Mouse (Mus musculus): ENCODE results near the gene Cacna2d1.

Gene Cacna2d1

DNA sequence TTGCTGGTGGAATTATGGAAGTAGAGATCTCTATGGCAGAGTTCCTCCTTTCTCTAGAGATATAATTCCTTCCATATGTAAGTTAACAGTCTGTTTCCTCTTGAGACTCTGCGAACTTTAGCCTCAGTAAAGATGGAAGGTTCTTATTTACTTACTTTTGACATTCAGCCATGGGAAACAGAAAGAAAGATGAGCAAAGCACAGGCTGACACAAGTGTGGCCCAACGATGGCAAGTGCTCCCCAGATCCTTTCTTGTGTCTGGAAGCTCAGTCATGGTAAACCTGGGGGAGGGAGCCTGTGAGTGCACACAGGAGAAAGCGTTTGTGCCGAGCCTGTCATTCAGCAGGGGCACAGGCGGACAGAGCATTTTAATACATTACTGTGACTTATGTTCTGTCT lies 48.9 kb downstream of the Cacna2d1 start:
- in situ Hi-C loops (cut with MboI): no loop called here

DNA sequence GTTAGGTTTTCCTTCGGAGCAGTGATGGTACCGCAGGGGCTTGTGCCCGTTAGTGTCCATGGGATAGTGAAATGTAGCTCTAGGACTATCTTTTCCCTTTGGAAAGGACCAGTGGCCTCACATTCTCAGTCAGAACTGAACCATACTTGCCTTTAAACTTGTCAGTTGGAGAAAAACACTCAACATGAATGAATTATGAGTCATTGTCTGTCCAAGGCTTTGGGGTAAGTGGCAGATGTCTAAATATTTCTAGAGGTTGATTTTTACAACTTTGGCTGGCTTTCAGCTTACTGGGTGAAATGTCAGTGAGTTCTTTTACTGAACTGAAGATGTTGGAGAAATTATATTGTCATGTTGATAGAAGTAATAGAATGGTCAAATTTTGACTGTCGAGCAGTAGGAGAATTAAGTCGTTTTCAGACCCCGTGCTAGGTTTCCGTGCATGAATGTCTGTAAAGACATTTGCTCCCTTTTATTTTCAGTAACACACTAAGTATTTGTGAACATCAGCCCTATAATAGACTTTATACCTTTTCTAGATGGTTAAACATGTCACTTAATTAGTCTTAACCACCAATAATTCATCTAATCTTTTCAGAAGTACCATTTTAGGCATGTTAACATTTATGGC lies 50.9 kb downstream of the Cacna2d1 start:
- in situ Hi-C loops (cut with MboI): no loop called here

DNA sequence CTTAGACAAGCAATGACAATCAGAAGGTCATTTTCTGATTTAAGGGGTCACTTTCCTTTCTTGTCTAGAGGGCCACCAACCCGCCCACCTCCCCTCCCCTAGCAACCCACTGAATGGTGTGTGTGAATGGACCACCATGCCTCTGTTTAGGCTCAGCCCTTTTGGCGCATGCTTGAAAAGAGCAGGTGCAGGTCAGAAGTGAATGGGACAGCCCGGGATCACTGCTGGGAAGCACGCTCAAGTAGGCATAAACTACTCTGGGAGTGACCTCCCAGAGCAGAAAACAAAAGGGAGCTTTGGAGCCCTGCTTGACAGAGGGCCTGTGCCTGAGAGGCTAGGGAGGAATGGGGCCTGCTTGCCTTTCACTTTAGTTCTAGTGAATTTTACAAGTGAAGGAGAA lies 51.4 kb downstream of the Cacna2d1 start:
- in situ Hi-C loops (cut with MboI): no loop called here

DNA sequence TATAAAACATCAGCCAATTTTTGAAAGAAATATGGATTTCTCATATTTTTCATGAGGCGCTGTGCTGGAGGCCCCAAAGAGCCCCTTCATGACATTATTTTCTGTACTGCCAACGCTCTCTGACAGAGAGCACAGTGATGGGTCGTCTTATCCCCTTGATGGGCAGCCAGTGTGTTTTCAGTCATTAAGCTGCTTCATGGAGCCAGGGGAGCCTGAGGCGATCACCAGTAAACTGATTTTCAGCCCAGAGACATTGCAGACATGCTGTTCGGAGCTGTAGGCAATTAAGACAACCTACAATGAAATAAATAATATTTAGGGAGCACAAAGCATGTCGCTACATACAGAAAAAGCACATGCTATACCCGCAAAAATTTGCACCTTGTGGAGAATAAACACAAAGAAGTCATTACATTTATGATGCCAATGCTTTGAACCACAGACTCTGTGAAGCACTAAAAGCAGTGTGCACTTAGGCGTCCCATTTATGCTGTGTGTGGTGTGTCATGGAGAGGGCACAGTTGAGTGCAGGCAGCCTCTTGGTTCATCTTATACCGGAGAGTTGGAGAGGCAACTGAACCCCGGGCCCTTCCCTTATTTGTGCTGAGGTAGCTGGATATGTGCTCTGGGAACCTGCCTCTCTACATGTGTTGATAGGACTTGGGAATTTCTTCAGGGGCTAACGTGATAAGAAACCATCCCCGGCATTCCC lies 57.1 kb downstream of the Cacna2d1 start:
- in situ Hi-C loops (cut with MboI): no loop called here

DNA sequence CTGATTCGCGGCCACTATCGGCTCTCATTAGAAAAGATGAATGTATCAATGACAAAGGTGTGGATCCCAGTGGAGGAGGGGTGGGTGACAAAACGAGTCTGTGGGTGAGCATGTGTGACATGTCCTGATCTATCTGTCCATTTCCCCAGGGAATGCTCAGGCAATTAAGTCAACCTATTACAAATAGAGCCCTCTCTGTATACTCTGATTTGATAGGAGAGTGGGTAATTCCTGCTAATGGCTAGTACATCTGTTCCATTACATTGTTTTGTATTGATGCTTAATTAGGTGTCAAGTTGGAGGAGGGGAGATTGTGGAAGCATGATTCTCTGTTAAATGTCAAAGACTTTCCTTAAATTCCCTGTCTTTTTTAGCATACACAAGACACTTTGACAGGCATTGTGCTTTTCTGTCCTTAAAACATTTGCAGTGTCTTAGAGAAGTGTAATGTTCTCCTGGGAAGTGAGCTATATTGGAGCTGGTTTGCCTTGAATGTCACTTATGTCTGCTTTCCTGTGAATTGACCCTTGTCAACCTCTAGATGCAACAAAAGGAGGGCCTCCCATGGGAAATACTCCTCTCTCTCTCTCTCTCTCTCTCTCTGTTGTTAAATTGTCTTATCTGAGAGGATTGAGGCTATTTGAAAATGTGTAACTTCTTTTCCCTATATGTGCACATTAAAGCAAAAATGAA lies 58.9 kb downstream of the Cacna2d1 start:
- in situ Hi-C loops (cut with MboI): no loop called here

DNA sequence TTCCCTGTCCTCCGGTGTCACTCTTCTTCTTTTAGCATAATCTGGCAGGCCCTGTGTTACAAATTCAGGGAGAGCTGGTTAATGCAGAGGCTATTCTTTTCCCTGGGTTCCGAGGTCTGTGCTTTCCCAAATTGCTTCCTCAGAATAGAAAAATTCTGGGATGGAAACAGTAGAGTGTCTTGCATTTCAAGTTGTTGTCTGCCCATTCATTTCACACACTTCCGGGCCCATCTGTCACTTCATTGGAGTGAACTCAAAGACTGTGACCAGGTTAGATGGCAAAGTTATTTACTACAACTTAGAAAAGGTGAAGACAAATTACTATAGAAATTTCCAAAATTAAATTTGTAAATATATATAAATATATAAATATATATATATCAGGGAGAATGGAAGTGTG lies 62.7 kb downstream of the Cacna2d1 start:
- in situ Hi-C loops (cut with MboI): no loop called here

DNA sequence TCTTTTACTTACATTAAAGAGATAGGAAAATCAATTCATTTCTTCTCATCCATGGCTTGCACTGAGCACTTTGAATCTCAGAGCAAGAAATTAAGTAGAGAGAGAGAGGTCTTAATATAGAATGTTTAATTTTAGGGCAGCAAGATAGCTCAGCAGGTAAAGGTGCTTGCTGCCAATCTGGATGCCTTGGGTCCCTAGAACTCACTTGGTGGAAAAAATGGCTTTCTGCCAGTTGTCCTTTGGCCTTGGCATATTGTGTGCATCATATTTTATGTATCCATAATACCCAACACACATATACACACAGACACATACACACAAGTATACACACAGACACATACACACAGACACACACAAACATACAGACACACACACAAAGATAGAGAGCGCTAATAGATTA lies 63.3 kb downstream of the Cacna2d1 start:
- in situ Hi-C loops (cut with MboI): no loop called here

DNA sequence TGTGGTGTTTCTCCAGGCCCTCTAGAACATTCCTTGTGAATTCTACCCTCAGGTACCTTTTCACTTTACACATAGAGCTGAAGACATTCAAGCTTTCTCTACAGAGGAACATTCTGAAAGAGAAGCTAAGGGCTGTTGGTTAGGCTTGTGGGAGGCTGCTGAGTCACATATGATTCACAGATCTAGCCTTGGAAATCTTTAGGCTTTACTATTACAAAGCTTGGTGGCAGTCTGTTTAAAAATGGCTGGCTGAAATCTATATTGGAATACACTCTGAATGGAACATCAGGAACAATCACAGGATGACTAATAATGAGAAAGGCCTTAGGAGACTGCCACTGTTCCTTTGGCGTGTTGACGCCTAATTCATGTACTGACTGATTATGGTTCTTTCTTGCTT lies 66.4 kb downstream of the Cacna2d1 start:
- in situ Hi-C loops (cut with MboI): no loop called here

DNA sequence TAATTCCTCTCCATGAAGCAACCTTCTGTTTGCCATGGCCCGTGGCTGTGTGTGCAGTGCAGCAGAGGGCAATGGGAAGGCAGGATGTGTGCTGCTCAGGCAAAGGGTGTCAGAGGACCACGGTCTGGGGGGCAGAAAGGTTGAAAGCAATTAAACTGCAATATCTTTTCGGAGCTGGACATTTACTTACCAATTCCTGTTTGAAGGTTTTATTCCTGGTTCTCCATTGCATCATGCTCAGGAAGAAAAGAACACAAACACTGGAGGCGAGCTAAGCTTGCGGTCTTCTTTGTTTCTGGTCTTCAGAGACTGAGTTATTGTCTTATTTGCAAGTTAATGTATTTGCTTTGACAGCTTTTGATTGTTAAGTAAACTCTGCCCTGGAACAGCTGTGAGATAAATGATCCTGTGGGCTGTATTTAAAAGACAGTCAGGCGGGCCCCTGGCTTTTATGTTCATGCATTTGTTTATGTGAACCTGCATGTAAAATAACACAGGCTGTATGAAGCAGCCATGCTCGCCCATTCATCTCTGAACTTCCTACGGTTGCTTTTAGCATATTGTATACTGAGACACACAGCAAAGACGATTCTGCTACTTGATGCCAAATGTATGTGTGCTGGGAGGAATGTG lies 68.1 kb downstream of the Cacna2d1 start:
- in situ Hi-C loops (cut with MboI): no loop called here

DNA sequence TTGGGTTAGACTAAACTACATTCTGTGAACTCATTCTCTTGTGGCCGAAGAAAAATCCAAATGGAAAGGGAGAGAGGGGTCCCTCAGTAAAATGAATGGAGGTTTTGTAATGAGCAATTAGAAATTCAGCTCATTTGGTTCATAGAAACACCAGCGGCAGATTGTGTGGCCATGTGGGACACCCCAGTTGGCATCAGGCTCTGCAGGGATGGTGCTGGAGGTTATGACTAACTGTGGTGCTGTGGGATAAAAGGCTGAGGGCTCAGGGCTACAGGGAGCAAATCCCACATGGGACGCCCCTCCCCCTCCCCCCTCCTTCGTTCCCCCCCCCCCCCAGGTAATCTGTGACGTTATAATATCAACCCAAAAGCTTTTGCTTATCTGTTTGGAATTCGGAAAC lies 69.8 kb downstream of the Cacna2d1 start:
- in situ Hi-C loops (cut with MboI): no loop called here

DNA sequence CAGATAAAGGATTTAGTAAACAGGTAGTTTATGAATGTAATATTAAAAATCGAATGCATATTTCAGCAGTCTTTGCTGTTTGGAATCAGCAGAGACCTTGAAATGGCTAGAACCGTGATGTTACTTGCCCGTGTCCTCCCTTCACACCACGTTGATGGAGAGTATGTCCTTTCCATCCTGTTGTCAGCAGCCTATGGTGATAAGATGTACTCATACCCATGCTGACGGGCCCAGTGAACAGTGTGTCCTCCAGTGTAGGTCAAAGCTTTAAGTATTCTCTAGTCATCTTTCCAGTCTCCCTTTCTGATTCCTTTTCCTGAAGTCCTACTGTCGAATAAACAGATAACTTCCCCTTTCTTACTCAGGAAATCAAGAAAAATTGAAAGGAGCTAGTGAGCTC lies 72.5 kb downstream of the Cacna2d1 start:
- in situ Hi-C loops (cut with MboI): no loop called here

DNA sequence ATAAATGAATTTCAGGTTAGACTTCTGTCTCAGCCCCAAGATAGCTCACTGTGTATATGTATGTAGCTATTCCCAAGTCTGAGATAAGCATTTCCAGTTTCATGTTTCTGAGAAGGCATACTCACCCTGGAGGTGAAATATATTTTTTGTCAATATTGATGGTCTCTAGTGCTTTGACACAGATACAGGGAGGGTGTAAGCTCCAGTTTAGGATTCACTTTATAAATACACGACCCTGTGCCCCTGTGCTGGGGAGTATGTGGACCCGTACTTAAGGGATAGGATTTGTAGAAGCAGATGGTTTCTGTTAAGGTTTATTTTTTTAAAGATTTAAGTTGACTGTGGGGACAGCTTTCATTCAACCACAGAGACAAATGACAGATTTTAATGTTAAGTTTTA lies 79.2 kb downstream of the Cacna2d1 start:
- in situ Hi-C loops (cut with MboI): no loop called here

DNA sequence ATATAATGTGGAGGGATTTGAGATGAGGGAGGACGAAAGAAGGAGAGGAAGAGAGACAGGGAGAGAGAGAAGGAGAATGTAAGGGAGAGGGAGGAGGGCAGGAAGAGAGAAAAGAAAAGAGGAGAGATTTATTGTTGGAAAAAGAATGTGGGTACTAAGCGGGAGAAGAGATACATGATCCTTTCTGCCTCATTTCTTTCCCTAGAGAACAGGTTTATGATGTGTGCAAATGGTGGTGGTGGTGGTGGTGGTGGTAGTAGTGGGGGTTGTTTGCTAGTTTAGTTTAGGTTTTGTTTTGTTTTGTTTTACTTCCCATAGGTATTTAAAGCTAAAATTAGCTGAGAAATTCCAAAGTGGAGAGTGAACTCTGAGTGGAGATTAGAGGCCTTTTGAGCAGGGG lies 79.9 kb downstream of the Cacna2d1 start:
- in situ Hi-C loops (cut with MboI): no loop called here

DNA sequence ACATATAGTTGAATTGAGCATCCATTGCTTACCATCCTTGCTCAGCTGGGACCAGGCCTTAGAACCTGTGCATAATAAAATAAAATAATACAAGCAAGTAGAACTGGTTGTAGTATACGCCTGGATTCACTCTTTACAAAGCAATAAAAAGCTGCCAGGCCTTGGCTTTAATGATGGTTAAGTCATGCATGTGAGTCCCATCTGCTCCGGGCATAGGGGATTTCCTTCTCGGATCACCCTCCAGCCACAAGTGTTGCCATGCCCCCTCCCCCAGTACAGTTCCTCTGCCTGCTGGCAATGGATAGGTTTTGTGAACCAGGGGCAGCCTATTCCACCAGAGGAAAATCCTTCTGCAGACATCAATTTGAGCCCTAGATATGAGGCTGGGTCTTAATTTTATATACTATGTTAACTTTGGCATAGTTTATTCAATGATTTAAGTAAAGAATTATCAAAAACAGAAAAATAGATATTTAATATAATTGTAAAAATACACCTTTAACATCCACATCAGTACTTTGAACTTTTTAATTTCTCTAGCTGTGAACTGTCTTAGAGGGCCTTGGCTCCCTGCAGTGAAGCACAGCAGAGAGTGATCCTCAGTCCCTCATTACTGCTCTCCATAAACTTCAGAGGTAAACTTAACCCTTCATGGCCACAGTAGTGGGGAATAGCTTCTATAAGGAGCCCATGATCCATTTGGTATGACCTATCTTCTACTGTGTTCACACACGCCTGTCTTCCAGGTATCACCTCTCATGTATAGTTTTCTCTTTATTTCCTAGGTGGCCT lies 90.3 kb downstream of the Cacna2d1 start:
- in situ Hi-C loops (cut with MboI): no loop called here

DNA sequence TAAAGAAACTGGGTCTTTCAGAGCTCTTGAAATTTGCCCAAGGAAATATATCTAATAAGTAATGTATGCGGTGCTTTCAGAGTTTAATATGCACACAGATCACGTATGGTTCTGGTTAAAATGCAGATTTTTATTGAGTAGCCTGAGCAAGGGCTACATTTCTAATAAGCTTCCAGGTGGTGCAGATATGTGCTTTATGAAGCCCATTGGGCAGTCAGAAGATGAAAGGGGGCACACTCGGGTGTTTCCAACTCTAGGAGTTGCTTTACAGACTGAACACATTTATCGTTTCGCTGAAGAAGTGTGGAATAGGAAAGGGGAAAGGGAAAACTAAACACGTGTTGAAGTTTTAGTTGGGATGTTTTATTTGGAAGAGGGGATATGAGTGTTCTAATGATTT lies 94.4 kb downstream of the Cacna2d1 start:
- in situ Hi-C loops (cut with MboI): no loop called here

DNA sequence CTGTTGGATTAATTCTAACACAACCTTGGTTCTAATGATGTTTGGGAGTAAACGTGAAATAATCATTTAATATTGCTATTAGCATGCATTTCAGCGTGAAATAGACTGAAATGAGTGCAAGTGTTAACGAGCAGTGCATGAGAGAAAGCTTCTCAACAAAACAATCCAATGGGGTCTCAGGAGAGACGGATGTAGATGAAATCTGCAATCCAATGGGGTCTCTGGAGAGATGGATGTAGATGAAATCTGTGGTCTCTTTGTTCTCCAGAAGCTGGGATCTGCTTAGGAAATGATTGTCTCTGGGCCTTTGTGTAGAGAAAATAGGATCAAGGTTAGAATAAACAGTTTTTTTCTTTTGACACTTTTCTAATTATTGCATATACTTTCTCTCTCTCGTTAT lies 95.0 kb downstream of the Cacna2d1 start:
- in situ Hi-C loops (cut with MboI): no loop called here

DNA sequence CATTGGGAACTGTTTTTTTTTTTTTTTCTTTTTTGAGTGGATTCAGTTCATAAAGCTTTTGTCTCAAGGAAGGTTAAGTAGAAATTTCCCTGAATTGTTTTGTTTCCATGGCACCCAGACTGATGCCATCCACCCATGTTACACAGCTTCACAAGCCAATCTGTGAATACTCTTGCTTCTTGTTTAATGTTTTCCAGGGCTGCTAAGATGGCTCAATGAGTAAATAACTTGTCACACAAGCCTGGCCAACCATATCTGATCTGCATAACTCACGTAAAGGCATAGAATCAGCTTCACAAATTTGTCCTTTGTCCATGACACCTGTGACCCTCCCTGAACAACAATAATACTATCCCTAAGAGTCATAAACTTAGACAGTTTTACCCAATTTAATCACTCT lies 99.1 kb downstream of the Cacna2d1 start:
- in situ Hi-C loops (cut with MboI): no loop called here

DNA sequence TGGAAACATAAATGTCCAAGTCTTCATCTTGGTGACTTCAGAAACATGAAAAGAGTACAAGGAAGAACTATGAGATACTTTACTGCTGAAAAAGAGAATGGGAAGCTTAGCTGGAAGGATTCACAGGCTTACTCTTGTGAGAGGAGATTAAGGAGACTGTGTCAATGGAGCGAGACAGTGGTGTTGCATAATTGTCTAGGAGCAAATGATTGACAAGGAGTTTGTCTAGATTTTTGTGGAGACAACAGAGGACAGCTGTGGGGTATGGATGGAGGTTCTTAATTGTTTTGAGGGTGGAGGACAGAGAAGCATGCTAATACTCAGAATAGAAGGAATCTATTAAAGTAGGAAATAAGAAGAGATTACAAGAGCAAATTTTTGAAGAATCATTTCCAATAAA lies 100.8 kb downstream of the Cacna2d1 start:
- in situ Hi-C loops (cut with MboI): no loop called here

DNA sequence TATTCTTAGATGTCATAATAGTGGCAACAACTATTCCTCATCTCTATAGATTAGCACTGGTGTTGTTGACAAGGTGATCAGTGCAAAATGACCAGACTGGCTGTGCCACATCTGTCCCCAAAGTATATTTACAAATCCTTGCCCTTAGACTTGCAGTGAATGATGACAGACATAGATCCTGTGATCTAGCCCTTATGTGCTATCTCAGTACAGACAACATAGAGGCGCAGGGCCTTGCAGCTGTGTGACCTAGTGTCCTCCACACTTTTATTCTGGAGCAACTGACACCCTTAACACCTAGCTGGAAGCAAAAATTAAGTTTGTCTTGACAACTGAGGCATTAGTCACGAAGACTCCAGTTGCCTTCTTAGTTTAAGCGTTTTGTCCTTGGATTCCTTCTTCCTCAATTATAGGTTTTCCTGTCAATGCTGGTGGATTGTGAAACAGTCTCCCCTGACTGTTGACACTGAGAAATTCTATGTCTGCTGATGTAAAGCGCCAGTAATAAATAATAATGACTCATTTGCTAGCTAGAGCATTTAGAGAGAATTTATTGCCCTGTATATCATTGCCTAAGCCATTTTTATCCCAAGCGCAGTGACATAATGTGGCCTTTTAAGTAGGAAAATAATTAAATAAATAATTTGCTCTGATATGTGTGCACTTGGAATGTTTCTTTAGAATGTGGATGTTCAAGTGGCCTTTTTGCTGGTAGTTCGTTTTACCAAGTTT lies 110.8 kb downstream of the Cacna2d1 start:
- in situ Hi-C loops (cut with MboI): no loop called here

DNA sequence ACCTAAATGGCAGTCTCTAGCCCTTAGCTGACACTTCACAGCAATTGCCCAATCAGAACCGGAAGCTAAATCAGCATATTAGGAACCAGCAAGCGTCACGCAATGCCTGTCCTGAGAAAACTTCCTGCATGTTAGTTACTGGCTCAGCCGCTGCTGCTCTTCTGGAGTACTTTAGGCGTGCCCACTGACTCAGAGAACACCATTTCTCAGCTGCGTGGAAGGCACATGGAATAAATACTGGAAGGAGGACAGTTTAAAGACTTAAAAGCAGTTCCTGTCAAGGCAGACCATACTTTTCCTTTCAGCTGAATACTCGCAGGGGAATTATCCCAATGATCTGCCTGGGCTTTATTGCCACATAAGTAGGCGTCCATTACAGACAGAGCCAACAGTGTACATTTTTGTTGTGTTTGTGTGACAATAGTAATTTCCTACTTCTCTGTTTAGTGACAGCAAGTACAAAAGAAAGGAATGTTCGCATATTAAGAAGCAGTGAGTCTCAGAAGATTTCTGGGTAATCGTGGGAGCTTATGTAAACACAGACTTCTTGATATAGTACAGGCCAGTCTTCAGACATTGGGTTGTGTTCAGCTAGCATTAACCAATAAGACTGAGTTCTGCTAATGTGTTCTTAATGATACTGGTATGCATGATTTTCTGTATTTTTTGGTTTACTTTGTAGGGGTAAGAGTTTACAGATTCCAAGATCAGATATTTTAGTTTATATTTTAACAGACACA lies 113.1 kb downstream of the Cacna2d1 start:
- in situ Hi-C loops (cut with MboI): no loop called here

DNA sequence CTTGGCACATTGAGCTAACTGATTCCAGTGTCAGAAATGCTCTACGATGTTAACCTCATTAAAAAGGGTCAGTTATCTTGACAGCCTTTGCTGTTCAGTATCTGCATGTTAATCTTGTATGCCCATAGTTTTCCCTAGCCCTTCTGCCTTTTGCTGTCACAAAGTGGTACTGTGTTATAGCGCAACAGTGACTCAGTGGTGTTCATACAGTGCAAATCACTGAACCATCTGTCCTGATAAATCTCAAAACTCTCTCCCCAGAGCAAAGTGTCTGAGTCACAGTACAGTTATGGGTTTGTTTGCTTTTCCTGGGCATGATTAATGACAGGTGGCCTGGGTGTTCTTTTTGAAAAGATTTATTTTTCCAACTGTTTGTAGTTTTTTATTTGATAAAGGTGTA lies 122.3 kb downstream of the Cacna2d1 start:
- in situ Hi-C loops (cut with MboI): no loop called here

Data from mature B cell (primary cell).